In genomic region chr8:124307700-124308099, GRCm38 (mm10) we compare ENCODE assay signal across 22 mouse cellular contexts.
"Had no signal": no experiment of that assay in that cellular context is flagged by ENCODE, and none has a peak within 500 bp of the region (broad histone marks: within the 10 kb centered on the region; RNA-seq: fewer than 3 reads in every experiment).

No protein-coding gene starts in this region.

- H3K4me3 ChIP-seq: layer of hippocampus, adult 2 months; limb, embryonic 10.5 days; limb, embryonic 13.5 days; liver, embryonic 12.5 days; liver, embryonic 15.5 days; lung, embryonic 15.5 days; megakaryocyte, embryonic 14.5 days; midbrain, embryonic 10.5 days; midbrain, embryonic 13.5 days; myocyte; neural tube, embryonic 13.5 days had no signal

- H3K27ac ChIP-seq: kidney, postnatal 0 days; layer of hippocampus, adult 2 months; limb, embryonic 10.5 days; limb, embryonic 13.5 days; liver, embryonic 12.5 days; liver, embryonic 15.5 days; lung, embryonic 15.5 days; midbrain, embryonic 10.5 days; midbrain, embryonic 13.5 days; neural tube, embryonic 13.5 days had no signal

- H3K9me3 ChIP-seq: limb, embryonic 10.5 days; limb, embryonic 13.5 days; liver, embryonic 12.5 days; liver, embryonic 15.5 days; lung, embryonic 15.5 days; megakaryocyte, embryonic 14.5 days; midbrain, embryonic 10.5 days; midbrain, embryonic 13.5 days; neural tube, embryonic 13.5 days had no signal

- H3K27me3 ChIP-seq: limb, embryonic 13.5 days; liver, embryonic 12.5 days; liver, embryonic 15.5 days; lung, embryonic 15.5 days; megakaryocyte, embryonic 14.5 days; midbrain, embryonic 13.5 days; neural tube, embryonic 13.5 days had no signal

- H3K36me3 ChIP-seq: liver, embryonic 15.5 days had no signal

- DNase-seq: kidney, postnatal 25 days; layer of hippocampus, adult 9-11 months; liver; lung, adult 18-20 months; lung, postnatal 10 days; lung, postnatal 36 days; retina, postnatal 1 day; right cerebral cortex, postnatal 25 days; thymus, adult 18-20 months; thymus, postnatal 36 days had no signal

- H3K9ac ChIP-seq: limb, embryonic 13.5 days; liver, embryonic 12.5 days; liver, embryonic 15.5 days; lung, embryonic 15.5 days; midbrain, embryonic 13.5 days; neural tube, embryonic 13.5 days had no signal
